Mouse (Mus musculus) kidney, adult 9 months (tissue): Measurements from ENCODE around the gene Krt13.

ENCODE experiments used
- DNase-seq: peaks from one replicate; pipeline ENCODE4 v3.0.0; 2022

Krt13 gene

DNA sequence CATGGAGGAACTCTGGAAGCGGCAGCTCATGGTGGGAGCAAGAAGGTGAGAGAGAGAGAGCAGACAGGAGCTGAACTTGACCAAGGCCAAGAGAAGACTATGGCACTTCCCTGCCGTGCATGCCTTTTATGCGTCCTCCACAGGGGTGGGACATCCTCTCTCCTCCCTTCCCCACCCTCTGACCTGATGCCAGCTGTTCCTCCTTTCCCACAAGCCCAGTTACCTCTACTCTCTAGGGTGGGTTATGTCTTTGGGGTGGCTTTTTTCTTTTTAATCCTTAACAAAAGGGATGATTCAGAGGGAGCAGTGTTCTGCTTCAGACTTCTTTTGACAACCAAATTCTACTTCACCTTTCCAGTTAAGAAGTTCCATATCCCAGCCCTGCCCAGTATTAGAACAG, at the start of gene Krt13:
TSS of gene Krt13 (minus strand) at position 101 of the 400 bp plus-strand sequence.
- DNase-seq: no peak

DNA sequence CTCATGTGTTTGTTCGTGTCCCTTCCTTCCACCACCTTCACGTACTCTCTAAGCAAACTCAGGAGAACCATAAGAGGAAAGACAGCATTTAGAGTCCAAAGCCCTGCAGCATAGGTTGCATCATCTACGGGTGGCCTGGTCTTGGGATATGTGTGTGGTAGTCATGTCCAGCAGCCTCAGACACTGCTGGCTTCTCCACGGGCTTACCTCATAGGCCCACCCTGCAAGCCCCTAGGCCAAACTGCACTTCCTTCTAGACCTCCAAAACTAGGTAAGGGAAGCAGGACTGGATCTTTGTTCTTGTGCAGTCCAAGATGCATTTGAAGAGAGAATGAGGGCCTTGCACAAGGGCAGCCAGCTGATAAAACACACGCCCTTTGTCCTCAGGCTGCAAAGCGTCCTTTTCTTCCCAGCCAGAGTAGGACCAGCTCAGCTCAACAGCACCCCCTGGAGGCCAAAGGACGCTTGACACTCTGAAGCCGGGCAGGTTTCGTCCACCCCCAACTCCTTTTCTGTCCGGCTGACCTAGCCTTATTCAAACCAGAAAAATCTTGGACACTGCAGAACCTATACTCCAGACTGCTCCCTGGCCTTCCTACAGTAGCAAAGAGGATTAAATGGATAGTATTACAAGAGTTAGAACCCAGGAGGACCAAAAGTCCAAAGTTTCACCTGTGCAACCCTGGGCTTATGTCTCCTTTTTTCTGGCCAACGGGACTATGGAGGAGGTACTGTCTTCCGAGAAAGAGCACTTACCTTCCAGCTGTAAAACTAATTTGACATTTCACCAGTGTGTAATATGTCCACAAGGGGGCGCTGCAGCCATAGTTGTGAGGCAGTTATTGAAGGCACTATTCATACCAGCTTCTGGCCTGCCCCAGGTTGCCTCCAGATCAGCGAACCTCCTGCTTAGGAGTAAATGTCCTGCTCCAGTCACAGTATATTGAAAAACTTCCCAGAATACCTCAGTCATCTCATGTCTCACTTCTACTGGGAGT, 47.7 kb upstream of the Krt13 start:
- peak; percentile 69 for DNase-seq

DNA sequence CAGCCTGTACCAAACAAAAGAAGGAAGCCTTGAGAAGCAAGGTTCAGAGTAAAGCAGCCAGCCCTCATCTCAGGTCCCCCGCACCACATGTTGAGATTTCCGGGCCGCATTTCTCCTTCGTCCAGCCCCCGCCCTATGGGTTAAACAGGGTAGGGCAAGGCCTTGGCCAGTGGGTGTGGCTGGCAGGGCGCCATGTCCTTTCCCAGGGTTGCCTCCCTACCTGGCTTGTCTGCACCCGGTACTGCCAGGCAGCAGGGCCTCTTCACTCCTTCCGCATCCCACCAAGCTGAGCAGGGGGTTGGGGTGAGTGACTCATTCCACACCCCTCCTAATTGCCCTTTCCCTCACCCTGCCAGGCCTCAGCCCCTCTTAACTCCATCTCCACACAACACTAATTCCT, 46.7 kb upstream of the Krt13 start:
- no peak for DNase-seq

DNA sequence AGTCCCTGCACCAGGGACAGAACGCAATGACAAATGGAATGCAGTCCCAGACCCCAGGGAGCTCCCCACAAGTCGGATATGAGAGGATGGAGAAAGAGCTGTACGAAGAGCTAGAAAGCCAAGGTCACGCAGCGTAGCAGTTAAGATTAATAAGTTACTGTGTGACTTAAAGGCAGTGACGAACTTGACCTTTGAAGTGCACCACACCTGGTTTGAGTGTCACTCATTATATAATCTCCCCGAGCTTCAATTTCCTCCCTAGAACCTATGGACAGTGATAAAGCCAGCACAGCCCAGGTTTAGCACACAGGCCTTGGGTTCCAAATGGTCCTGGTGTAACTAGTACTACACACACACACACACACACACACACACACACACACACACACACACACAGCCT, 43.0 kb upstream of the Krt13 start:
- peak; percentile 63 for DNase-seq

DNA sequence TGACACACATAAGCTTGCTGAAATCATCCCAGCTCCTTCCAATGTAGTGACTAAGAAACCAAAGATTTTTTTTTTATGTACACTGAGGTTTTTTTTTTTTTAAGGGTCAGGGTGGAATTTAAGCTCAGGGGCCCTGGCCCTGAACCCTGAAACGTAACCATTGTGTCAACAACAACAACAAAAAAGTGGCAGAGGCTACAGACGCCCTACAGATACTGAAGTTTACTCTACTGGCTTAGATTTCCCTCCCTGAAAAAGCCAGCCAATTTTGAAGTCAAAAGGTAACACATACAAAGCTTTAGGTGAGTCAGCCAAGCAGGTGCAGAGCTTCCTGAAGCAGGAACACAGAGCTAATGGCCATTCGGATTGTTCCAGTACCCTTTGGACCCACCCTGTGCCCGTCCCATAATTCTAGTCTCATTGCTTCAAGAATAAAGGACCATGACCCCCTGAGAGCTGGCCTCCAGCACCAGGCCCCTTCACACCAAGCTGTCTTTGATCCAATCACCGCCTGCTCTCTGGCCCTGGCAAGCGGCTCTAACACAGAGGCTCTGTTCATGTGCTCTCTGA, 36.6 kb upstream of the Krt13 start:
- DNase-seq: no peak

DNA sequence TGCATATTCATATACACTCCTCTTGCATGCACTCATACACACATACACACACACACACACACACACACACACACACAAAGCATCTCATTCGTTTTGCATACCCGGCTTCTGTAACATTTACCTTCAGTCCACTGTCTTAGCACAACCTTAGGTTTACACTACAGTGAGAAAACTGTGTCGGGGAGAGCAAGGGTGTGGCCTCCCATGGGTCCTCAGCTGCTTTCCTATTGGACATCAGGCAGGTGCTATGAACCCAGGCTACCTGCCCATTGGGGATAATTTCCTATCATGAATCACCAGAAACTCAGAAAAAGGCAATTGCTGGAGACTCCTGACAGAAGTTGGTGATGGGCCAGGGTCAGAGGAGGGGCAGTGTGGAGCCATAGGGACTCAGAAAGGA, 36.0 kb upstream of the Krt13 start:
- no peak for DNase-seq

DNA sequence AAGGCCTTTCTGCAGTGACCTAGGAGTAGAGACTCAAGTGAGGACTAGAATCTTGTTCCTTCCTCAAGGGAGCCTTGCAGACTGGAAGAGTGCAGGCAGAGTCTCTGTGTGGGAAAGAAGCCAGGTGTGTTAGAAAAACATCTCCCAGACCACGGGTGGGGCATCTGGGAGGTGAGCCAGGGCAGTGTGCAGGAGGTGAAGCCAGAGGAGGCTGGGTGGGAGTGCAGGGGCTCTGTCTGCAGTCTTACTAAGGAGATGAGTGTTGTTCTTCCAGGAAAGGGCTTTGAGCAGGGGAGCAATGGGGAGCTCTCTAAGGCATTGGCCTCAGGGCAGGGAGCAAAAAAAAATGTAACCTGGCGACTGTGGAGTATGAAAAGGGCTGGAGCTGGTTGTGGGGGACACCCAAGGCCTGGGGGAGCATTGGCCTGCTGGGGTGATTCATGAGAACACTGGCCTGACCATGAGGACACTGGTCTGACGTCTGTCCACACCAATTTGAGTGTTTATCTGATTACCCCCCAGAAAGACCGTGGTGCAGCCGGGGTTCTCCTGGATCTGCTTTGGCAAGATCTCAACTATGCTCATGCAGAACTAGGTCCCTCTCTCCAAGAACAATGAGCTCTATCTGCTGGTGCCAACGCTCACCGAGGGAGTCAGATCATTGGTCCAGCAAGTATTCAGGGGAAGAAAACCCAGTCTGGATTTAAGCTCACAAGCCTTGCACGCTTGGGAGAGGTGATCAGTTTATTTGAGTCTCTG, 34.3 kb upstream of the Krt13 start:
- no peak for DNase-seq

DNA sequence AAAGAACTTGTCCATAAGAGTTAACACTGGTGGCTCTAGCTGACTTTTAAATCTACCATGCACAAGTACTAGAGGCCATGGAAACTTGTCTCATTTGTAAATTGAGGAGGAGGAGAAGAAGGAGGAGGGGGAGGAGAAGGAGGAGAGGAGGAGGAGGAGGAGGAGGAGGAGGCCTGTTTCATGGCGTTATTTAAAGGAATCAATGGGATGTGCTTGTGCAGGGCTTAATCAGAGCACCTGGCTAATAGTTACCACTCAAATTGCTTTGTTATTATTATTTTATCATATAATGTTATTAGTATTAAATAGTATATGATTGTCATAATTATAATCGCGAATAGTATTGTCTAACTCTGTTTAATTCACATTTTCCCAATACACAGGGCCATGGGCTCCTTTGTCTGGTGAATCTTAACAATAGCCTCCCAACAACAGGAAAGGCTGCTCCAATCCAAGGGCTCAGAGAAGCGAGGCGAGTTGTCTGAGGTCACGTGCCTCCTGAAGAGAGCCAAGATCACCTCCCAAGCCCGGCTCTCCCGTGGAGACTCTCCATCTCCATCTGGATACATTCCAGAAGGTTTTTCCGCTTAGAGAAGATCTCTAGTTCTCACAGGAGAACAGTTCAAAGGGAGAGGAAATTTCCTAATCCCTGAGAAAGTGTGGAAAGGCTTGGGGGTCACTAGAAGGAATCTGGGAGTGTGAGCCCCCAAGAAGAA, 27.4 kb upstream of the Krt13 start, which contains the start of gene Krt19:
TSS of gene Krt19 (minus strand) at position 51 of the 716 bp plus-strand sequence.
- DNase-seq: no peak

DNA sequence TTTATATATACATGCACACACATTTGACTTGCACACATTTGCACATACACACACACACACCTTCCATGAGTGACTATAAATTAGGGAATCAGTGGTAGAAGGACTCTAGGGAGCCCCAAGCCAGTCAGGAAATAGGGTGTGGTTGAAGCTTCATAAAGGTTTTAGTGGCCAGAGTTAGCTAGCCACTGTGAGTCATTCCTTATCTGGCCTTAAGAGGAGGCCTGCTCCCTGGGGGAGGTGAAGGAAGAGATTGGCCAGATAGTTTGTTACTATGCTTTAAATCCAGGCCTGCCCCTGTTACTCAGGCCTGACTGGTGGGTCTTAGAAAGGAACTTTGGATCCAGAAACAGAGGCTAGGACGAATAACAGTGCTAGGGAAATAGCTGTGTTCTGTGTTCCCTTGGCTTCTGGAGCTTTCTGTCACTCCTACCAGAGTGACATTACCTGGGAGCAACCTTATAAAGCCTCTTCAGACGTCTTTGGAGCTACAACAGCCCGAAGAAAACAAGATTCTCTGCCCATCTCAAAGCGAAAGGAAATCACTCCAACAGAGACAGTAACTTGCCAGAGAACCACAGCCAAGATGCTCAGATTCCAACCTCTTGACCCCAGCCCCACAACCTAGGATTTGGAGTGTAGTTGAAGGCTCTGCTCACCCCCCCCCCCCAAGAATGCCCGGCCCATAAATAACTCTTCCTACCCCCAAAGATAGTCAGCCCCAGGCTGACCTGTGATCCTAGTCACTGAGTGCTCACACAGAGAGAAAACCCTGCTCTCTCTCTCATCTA, 26.4 kb upstream of the Krt13 start:
- no peak for DNase-seq

DNA sequence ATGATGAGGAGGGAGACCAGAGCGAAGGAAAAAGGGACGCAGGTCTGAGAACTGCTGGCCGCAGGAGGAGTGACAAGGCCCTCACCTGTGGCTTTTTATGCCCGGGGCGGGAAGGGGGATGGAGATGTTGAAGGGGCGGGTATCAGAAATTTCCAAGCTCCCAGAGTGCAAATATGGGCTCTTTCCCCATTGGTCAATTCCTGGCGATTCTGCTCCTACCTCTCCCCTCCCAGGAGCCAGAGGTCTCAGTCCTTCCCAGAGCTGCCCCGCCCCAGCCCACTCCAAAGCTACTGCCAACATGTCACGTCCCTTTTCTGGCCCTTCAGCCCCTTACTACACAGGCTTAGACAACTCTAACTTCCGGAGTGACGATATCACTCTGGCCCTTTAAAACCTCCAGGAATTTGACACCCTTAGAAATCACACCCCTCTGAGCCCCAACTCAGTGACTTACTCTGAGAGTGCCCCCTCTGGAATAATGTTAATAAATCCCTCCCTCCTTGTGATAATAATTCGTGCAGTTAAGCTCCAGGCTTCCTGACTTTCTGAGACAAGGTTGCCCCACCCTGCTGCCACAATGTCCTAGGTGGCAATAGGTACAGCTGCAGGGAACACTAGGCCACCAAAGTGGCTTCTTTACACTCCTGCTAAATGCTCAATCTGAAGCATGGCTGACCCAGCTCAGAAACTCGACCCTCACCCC, 24.6 kb upstream of the Krt13 start:
- no peak for DNase-seq

DNA sequence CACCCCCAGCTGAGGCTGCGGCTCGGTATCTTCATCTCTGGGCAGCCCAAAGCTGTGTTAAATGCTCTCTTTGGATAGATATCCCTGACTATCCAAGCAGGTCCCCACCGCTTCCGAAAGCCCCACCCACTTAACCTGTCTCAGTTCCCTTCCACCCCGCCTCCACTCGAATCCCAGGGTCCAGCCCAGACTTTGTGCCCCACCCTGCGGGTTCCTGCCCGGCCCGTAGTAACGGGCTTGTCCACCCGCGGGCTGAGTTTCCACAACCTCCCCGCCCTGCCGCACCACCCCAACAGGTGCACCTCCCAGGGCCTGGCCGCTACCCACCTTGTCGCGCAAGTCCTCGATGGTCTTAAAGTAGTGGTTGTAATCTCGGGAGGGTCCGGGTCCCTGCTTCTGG, 23.7 kb upstream of the Krt13 start:
- DNase-seq: peak; percentile 7

DNA sequence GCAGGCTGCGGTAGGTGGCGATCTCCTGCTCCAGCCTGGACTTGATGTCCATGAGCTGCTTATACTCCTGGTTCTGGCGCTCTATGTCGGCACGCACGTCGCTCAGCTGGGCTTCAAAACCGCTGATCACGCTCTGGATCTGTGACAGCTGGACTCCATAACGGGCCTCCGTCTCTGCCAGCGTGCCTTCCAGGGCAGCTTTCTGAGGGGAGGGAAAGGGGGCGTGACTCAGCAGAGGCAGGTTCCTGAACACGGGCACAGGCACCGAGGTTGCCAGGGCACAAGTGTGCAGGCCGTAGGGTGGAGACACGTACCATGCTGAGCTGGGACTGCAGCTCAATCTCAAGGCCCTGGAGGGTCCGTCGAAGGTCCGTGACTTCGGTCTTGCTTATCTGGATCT, 19.6 kb upstream of the Krt13 start:
- peak; percentile 7 for DNase-seq

DNA sequence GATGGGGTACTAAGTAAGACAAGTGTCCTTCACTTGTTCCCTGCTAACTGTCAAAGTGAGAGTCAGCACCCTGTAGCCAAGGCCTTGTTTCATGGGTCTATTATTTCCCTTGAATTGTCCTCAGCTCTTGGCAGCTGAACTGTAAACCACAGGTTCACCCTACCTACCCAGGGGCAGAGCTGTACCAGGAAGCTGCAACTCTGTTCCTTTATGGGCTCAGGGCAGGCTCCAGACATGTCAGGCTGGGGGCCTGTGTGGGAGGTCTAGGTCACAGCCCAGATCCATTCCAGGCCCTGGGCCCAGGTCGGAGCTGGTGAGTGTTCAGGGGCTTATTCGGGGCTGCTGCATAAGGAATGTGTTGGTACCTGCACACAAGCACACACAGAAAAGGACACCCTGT, 18.0 kb upstream of the Krt13 start:
- no peak for DNase-seq

DNA sequence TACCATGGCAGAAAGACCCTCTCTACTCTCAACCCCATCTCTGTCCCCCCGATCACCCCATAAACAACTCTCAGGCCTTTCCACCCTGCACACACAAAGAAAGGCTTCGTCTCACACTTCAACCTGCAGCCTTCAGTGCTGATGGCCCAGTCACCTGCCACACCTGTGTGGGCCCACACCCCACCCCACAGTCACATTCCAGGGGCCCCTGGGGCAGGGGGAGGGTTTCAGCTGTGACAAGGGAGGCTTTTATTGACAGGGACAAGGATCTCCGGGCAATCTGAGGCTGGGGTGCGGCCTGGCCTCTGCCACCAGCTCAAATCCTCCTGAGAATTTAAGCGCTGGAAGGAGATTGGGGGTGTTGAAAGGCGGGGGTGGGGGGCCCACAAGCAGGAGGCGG, 17.4 kb upstream of the Krt13 start:
- DNase-seq: no peak

DNA sequence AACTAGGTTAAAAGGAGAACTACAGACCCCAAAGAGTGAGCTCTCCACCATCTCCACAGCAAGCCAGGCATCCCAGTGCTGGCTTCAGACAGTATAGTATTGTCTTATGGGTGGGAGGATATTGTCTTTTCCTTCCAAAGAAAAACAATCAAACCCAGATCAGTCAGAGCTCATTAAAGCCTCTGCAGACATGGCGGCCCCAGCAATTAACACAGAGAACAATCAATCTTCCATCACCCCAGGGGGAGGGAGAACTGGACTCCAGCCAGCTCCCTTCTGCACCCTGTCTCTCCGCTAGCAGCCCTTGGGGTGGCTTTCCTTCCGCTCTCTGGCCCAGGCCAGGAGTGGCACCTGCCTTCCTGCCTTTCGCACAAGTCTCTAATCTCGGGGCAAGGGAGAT, 16.3 kb upstream of the Krt13 start:
- DNase-seq: no peak

DNA sequence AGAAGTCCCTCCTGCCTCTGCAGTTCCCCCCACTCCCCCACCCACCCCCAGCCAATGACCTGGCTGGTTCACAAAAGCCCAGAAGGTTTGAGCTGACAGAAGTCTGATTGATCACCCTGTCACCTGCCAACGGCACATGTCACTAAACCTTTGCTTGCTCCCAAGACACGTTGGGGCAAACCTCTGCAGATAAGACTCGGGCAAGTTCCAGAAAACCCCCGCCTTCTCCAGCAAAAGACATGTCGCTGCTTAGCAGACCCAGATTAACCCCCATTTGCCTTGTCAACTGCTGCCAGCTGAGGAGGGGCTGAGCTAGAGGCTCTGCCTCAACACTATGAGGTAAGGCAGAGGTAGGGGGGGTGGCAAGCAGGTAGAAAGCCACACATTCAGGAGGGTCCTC, 15.2 kb upstream of the Krt13 start:
- DNase-seq: no peak

DNA sequence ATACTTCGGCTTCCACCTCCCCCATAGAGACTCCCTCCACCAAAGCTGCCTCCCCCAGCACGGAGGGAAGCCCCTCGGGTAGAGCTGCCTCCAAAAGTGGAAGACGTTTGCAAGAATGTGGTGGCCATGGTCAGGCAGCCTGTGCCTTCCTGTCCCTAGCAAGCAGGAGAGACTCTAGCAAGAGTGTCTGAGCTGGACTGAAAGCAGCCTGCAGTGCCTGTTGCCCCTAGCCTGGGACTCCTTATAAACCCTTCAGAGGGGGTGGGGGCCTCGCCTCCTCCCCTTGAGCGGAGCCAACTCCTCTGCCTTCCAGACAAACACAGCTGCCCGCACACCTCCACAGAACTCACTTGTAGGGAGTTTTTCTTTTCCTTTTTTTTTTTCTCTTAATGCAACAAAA, 14.4 kb upstream of the Krt13 start, which contains the start of gene Krt15:
TSS of gene Krt15 (minus strand) at position 198 of the 400 bp plus-strand sequence.
- DNase-seq: no peak

DNA sequence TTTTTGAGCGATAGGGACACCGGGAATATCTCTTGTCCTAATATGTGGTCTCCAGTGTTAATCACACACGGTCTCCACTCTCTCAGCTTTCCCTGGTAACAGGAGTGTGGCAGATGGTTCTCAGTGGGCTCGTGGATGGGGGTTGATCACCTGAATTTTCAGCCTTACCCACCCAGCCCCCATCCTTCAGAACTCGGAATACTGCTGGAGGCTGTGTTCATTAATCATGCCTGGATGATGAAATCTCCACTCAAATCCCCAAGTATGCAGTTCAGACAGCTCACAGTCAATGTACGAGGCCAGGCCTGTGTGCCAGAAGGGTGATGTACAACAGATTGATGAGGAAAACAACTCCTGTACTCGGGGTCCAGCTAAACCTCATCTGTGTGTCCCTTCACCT, 3.5 kb upstream of the Krt13 start:
- no peak for DNase-seq

DNA sequence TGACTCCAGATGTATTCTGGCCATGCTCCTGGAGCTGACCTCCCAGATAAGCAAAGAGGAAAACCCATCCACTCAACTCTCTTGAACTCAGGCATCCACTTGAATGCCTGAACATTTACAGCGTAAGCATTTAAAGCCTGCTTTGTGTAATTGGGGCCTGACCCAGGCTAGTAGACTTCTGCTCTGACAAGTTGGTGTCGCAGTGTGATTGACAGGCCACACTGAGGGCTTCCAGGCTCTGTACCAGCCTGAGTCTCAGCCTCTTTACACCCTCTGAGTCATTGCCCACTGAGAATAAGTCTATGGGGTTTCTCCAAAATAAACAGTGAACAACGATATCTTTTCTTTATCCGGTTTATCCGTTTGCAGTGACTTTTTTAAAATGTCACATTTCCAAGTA, 1.0 kb downstream of the Krt13 start:
- no peak for DNase-seq

DNA sequence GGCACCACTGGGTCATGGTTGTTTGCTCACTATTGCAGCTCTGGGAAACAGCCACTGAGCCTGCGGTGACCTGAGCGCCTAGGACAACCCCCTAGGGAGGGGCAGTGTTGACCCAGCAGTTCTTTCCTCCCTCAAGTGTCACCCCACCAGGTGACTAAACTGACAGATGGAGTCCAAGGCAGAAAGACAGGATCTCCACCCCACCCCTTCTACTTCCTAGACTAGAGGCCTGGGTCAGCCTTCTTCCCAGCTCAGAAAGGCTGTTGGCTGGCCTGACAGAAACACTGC, 7.7 kb downstream of the Krt13 start:
- no peak for DNase-seq

DNA sequence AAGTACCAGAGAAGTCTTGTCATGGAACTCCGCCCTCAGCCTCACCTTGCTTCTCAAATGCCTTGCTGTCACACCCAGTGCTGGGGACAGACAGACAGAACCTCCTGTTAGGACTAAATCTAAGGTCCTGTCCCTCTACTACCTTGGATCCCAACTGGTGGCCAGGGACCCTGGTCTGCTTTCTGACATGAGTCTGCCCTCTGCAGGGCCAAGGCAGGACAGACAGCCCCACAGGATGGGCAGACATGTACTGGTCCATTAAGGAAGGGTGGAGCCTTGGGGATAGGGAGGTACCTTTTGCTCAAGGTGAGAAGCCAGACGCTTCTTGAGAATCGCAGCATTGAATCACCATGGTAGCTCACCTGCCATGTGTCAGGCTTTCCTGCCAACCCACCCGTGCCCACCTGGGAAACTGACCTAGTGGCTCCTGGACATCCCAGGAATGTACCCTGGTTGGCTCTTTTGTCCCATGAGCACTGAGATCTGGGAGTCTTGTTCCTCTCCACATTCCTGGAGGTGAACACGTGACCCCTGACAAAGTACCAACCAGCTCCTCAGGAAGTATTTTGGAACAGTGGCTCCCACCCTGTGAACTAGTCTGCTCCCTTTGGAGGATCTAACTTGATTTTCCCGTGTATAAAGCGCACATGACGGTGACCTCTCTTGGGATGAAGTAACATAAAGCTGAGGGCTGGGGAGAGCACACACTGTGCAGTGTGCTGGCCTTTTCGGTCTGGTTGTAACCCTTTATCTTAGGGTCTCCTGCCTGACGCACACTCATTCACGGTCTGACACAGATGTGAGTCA, 8.2 kb downstream of the Krt13 start:
- no peak for DNase-seq
